Mouse (Mus musculus) midbrain, embryonic 15.5 days (tissue): ENCODE measurements at regions not wholly inside any gene's neighbourhood (a gene's known extent, or its start where the extent isn't known, plus 50 kb on each side); places are given as distances from the start of the nearest gene placed in this dataset.

Experiments
- ATAC-seq: fragments of 200-750 bp; cut with Nextera tagmentation; replicated peaks from 2 replicates; pipeline ENCODE4 v1.8.0; 2017; ENCODE audit warnings: moderate TSS enrichment
- H3K27ac ChIP-seq: fragments of 300-500 bp; sonication (generic); 2 replicates; pipeline ENCODE4 v1.5.1; 2015; ENCODE audit warnings: mild to moderate bottlenecking, inconsistent platforms
- H3K27me3 ChIP-seq: fragments of 300-500 bp; sonication (generic); replicated peaks from 2 replicates; pipeline ENCODE4 v1.6.1; 2015; ENCODE audit warnings: inconsistent platforms
- H3K36me3 ChIP-seq: fragments of 300-500 bp; sonication (generic); replicated peaks from 2 replicates; pipeline ENCODE4 v1.6.1; 2015; ENCODE audit warnings: inconsistent platforms
- H3K4me1 ChIP-seq: fragments of 300-500 bp; sonication (generic); 2 replicates; pipeline ENCODE4 v1.6.1; 2015; ENCODE audit warnings: inconsistent platforms
- H3K4me2 ChIP-seq: fragments of 300-500 bp; sonication (generic); 2 replicates; pipeline ENCODE4 v1.6.1; 2015; ENCODE audit warnings: inconsistent platforms, mild to moderate bottlenecking, moderate library complexity
- H3K4me3 ChIP-seq: fragments of 300-500 bp; sonication (generic); 2 replicates; pipeline ENCODE4 v1.5.1; 2015; ENCODE audit warnings: mild to moderate bottlenecking, inconsistent platforms
- H3K9ac ChIP-seq: fragments of 300-500 bp; sonication (generic); 2 replicates; pipeline ENCODE4 v1.6.1; 2015; ENCODE audit warnings: mild to moderate bottlenecking, inconsistent platforms
- H3K9me3 ChIP-seq: fragments of 300-500 bp; sonication (generic); 2 replicates; pipeline ENCODE4 v1.6.1; 2016; ENCODE audit warnings: inconsistent platforms
- WGBS: fragments of 180-500 bp; shearing (Covaris S2); methylation state at CpG from one replicate; pipeline ENCODE4 v1.1.7; 2015; ENCODE audit warnings: mixed read lengths; 5-methylcytosine and 5-hydroxymethylcytosine counted together

- no peaks in the 10 kb centered on the region for H3K36me3 ChIP-seq
- H3K27me3 ChIP-seq, result 0 out of 2 replicates have a peak, but pooled peaks cover 6% of the 10 kb centered on the region
- H3K9ac ChIP-seq, result no peak overlapping the region
- H3K4me3 ChIP-seq, result no peak overlapping the region
- H3K27ac ChIP-seq, result no peak overlapping the region
- 89% methylated on average over 7 of the region's 7 CpGs for WGBS
- no peak overlapping the region for H3K4me2 ChIP-seq
- no peak for ATAC-seq
- no peaks in the 10 kb centered on the region for H3K9me3 ChIP-seq
- H3K4me1 ChIP-seq, result peaks cover 13% of the 10 kb centered on the region
Measured at GRCm38 (mm10) chr1:119301931-119302330, 120.1 kb downstream of the Inhbb start.

DNA sequence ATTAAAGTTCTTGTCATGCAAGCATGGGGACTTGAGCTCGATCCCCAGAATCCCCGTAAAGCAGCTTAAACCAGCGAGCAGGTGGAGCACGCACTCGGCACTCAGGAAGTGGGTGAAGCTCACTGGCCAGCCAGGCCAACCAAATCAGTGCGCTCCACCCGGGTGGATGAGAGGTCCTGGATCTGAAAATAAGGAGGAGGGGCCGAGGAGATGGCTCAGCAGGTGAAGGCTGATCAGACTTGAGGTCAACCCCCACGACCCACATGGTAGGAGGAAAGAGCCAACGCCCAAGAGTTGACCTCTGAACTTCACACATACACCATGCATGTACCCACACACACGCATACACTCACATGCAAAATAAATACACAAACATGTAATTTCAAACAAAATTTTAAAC is 120.8 kb downstream of the Inhbb start:
- H3K9me3 ChIP-seq, result no peaks in the 10 kb centered on the region
- no peak overlapping the region for H3K27ac ChIP-seq
- peaks cover 13% of the 10 kb centered on the region for H3K4me1 ChIP-seq
- 85% methylated on average over 11 of the region's 11 CpGs for WGBS
- H3K4me2 ChIP-seq, result no peak overlapping the region
- ATAC-seq, result no peak
- no peak overlapping the region for H3K4me3 ChIP-seq
- no peaks in the 10 kb centered on the region for H3K36me3 ChIP-seq
- H3K9ac ChIP-seq, result no peak overlapping the region
- H3K27me3 ChIP-seq, result 0 out of 2 replicates have a peak, but pooled peaks cover 3% of the 10 kb centered on the region

DNA sequence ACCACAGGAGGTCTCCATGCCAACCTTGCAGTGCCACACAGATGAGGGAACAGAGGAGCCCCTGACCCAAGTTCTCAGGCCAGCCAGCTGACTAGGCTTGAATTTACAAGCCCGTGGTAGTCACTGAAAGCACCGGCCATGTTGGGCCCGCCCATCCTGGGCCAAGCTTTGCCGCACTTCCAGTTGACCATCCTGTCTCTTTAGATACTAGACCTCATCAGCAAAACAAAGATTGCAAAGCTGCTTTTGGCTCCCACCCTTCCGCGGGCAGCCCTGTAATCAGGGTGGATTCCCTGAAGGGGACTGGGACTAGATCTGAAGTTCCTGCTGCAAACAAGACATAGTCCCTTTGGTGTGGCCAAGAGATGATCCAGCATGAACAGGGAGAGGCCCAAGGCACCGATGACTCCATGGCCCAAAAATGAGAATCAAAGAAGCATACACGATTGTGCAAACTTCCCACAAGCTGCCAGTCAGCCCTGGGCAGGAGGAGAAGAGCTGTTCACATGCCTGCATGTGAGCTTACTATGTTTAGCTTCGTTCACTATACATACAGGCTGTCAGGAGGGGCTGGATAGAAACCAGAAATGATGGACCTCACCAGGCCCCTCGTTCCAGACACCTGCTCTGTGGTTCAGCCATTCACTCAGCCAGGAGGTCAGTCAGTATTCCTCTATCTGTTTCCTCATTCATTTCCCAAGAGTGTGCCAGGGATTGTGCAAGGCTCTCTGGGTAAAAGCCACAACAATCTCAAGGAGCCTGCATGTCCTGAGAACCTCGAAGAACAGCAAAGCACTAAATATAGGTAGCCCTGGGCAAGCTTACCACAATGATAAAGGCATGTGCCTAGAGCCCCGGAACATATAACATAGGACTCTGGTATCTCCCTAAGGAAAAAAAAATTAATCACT is 122.0 kb downstream of the Inhbb start:
- no peak for ATAC-seq
- Histone ChIP-seq H3K27ac (no peak overlapping the region), H3K27me3 (0 out of 2 replicates have a peak, but pooled peaks cover 3% of the 10 kb centered on the region), H3K4me3 (no peak overlapping the region), H3K4me2 (no peak overlapping the region), H3K36me3 (no peaks in the 10 kb centered on the region), H3K4me1 (peaks cover 8% of the 10 kb centered on the region), H3K9ac (no peak overlapping the region), H3K9me3 (no peaks in the 10 kb centered on the region)
- WGBS, result 79% methylated on average over 12 of the region's 12 CpGs

DNA sequence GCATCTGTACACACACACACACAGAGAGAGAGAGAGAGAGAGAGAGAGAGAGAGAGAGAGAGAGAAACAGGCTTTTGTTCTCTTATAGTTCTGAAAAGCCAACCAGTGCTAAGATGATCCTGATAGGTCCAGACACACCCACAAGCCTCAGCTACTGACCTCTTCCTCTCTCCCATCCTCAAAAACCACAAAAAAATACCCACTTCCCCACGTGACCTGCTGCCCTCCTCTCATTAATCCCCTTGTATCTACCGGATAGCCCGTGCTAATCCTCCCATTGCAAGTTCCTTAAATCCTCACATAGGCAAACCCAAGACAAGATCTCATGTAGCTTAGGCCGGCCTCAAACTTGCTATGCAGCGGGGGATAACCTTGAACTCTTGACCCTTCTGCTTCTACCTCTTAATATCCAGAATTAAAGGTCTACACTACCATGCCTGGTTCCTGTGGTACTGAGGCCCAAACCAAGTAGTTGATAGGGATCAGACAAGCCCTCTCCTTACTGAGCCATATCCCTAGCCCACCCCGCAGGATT is 123.3 kb downstream of the Inhbb start:
- no peak overlapping the region for H3K4me3 ChIP-seq
- H3K9me3 ChIP-seq, result no peaks in the 10 kb centered on the region
- WGBS, result 31% methylated on average over 6 of the region's 6 CpGs
- H3K4me2 ChIP-seq, result no peak overlapping the region
- no peaks in the 10 kb centered on the region for H3K36me3 ChIP-seq
- H3K27me3 ChIP-seq, result 0 out of 2 replicates have a peak, but pooled peaks cover 3% of the 10 kb centered on the region
- no peak for ATAC-seq
- H3K27ac ChIP-seq, result no peak overlapping the region
- no peak overlapping the region for H3K9ac ChIP-seq
- H3K4me1 ChIP-seq, result no peaks in the 10 kb centered on the region

DNA sequence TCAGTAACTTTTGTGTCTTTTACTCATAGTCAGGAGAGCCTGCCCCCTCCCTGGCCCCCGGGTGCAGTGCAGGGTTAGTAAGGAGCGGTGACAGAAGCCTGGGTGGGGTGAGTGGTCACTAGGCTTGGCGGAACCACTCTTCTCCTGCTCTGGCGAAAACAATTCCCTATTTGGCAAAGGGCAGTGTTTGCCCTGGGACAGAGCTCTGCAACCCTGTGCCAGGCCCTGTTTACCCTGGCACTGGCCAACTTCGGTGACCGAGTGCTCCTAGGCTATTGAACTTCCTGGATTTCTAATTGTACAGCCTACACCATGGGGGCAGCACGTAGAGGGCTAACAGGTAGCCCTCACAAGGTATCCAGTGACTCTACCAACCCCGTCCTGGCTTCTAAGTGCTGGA is 126.9 kb downstream of the Inhbb start:
- no peak overlapping the region for H3K9ac ChIP-seq
- H3K9me3 ChIP-seq, result no peaks in the 10 kb centered on the region
- H3K27ac ChIP-seq, result no peak overlapping the region
- H3K4me3 ChIP-seq, result no peak overlapping the region
- ATAC-seq, result no peak
- H3K4me1 ChIP-seq, result no peaks in the 10 kb centered on the region
- no peaks in the 10 kb centered on the region for H3K36me3 ChIP-seq
- no peaks in the 10 kb centered on the region for H3K27me3 ChIP-seq
- WGBS, result 82% methylated on average over 8 of the region's 8 CpGs
- H3K4me2 ChIP-seq, result no peak overlapping the region

DNA sequence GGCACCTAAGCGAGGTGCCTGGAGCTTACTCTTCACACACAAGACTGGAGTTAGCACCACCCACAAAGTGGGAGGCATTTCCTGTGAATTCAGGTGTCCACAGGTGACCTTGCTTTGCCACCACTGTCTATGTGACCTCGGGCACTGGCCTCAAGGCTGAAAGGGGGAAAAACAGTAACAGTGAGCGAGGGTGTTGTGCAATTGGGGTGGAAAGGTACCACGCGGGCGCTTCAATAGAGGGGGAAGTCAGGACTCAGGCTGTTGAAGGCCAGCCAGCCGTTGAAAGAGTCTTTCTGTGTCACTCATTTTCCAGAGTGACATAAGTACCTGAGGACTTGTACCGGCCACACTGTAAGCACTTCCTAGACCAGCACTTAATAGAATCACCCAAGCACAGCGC is 128.2 kb downstream of the Inhbb start:
- Histone ChIP-seq H3K27ac (no peak overlapping the region), H3K36me3 (no peaks in the 10 kb centered on the region), H3K4me3 (no peak overlapping the region), H3K27me3 (no peaks in the 10 kb centered on the region), H3K9me3 (no peaks in the 10 kb centered on the region), H3K9ac (no peak overlapping the region), H3K4me1 (no peaks in the 10 kb centered on the region), H3K4me2 (no peak overlapping the region)
- WGBS, result 89% methylated on average over 9 of the region's 9 CpGs
- no peak for ATAC-seq

DNA sequence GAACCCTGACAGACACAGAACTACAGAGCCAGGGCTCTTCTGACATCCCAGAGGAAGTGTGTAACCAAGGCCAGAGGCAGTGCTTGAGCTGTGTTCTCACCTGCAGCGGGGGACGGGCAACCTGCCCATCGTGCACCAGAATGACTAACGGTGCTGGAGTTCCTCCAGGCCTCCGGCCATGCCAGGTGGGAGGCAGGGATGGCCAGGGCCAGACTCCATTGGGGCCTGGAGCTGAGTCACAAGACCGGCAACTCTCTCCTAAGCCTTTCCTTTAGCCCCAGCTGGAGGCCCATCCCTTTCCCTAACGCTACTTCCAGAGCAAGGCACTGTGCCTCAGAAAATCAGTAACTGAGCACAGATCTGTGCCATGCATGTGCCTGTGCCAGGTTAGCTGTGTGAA is 129.8 kb downstream of the Inhbb start:
- H3K27ac ChIP-seq, result no peak overlapping the region
- no peaks in the 10 kb centered on the region for H3K36me3 ChIP-seq
- H3K9ac ChIP-seq, result no peak overlapping the region
- no peak overlapping the region for H3K4me2 ChIP-seq
- no peak overlapping the region for H3K4me3 ChIP-seq
- no peaks in the 10 kb centered on the region for H3K4me1 ChIP-seq
- H3K9me3 ChIP-seq, result no peaks in the 10 kb centered on the region
- H3K27me3 ChIP-seq, result no peaks in the 10 kb centered on the region
- no peak for ATAC-seq
- 69% methylated on average over 7 of the region's 7 CpGs for WGBS

DNA sequence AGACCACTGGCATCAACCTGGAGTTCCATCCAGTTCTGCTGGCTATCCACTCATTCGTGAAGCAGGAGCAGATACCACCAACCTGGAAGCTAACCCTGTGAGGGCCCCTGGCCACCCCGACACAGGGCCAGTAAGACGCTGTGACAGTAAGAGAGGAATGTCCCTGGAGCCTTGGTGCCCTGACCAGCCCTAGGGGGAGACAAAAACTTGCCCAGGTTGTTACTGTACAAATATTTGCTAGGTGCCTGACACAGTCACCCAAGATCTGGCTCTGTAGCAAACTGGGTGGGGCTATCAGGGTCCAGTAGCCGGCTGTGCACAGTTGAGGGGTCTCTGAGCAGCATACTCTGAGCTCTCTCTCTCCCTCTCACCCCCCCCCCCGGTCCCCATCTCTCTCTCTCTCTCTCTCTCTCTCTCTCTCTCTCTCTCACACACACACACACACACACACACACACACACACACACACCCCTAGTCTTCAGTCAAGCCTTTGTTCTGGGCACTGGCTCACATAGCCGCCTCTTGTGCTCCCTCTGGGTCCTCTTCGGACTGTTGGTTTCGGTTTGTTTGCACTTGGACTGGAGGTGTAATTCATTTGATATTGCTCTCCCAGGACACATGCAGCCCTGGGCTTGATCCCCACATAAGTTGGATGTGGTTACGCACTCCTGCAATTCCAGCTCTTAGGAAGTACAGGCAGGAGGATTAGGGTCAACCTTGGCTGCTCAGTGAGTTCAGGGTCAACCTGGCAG is 131.7 kb downstream of the Inhbb start:
- Histone ChIP-seq H3K9ac (no peak overlapping the region), H3K27me3 (no peaks in the 10 kb centered on the region), H3K27ac (no peak overlapping the region), H3K4me3 (no peak overlapping the region), H3K4me1 (no peaks in the 10 kb centered on the region), H3K36me3 (no peaks in the 10 kb centered on the region), H3K4me2 (no peak overlapping the region), H3K9me3 (no peaks in the 10 kb centered on the region)
- ATAC-seq, result no peak
- 74% methylated on average over 9 of the region's 9 CpGs for WGBS

DNA sequence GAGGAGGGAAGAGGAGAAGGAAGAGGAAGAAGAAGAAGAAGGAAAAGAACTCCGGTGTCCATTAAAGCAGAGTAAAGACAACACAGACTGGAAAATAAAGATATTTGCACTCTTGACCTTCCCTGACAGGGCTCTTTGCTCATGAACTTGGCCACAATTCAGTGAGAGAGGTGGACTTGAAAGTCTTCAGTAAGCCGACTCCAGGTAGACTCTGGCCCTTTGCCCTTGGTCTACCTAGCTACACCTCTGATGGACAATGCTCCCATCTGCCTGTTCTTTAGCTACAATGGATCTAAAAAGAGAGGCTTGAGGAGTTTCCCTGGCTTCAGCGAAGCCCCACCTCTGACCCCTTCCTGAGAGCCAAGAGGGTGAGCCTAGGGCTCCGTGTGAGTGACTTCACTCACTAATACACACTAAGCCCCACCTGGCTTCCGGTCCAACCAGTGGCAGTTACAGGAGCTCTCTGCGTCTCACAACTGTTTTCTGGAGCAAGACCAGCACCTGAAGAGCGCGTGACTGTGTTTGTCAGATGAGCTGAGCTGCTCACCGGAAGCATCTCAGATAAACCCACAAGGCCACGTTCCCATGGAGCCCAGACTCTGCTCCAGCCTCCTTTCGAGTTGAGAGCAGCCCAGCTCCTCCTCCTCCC is 132.4 kb downstream of the Inhbb start:
- Histone ChIP-seq H3K4me2 (no peak overlapping the region), H3K36me3 (no peaks in the 10 kb centered on the region), H3K9me3 (no peaks in the 10 kb centered on the region), H3K4me1 (no peaks in the 10 kb centered on the region), H3K27me3 (no peaks in the 10 kb centered on the region), H3K4me3 (no peak overlapping the region), H3K9ac (no peak overlapping the region), H3K27ac (no peak overlapping the region)
- no peak for ATAC-seq
- WGBS, result 87% methylated on average over 11 of the region's 11 CpGs

GRCm38 (mm10) chr1:119282416-119282815 is 139.6 kb downstream of the Inhbb start:
- Histone ChIP-seq H3K9ac (no peak overlapping the region), H3K4me2 (no peak overlapping the region), H3K9me3 (no peaks in the 10 kb centered on the region), H3K27ac (no peak overlapping the region), H3K36me3 (no peaks in the 10 kb centered on the region), H3K27me3 (no peaks in the 10 kb centered on the region), H3K4me3 (no peak overlapping the region), H3K4me1 (no peaks in the 10 kb centered on the region)
- WGBS, result 90% methylated on average over 1 of the region's 1 CpGs
- ATAC-seq, result no peak

DNA sequence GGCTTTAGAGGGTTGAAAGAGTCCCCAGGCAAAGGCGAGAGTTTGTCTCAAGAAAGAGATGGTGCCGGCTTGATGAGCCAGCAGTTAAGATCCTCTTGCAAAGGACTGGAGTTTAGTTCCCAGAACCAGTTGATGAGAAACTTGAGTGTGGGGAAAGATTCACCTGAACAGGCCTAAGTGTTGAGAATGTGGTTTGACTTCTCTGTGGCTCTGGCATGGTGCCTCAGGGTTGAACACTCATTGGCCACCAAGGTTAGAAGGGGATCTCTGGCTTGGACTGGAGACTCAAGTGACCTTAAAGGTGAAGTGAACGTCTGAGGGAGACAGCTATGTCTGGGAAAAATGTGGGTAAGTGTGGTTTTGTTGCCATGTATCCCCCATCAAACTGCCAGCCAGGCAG is 142.8 kb downstream of the Inhbb start:
- Histone ChIP-seq H3K9me3 (no peaks in the 10 kb centered on the region), H3K4me3 (no peak overlapping the region), H3K4me1 (no peaks in the 10 kb centered on the region), H3K27ac (no peak overlapping the region), H3K27me3 (no peaks in the 10 kb centered on the region), H3K4me2 (no peak overlapping the region), H3K9ac (no peak overlapping the region), H3K36me3 (no peaks in the 10 kb centered on the region)
- no peak for ATAC-seq
- WGBS, result 77% methylated on average over 3 of the region's 3 CpGs

DNA sequence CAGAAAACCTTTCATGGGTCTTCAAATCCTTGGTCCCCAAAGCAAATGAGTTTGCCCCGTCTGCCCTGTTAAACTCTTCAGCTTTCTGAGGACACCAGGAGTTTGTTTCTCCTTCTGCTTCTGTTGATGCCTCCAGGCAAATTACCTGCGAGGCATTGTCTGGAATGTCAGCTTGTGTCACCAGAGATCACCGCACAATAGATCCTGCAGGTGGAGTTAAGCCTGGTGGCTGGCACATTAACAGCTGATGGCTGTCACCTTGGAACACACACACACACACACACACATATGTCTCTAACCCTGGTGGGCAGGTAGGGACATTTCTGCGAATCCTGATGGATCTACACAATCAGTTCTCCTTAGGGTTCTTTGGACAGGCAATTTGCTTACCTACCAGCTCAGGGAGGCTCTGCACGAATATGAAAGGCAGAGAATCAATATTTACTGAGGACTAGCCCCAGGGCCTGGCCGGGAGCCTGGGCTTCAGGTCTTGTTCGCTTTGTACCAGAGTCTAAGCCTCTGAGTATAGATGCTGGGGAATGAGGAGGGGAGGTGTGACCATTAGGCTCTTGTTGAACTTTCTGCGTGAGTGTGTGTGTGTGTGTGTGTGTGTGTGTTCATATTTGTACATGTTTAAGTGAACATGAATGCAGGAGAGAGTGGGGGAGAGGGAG is 143.4 kb downstream of the Inhbb start:
- no peaks in the 10 kb centered on the region for H3K27me3 ChIP-seq
- no peaks in the 10 kb centered on the region for H3K4me1 ChIP-seq
- ATAC-seq, result no peak
- no peaks in the 10 kb centered on the region for H3K9me3 ChIP-seq
- no peaks in the 10 kb centered on the region for H3K36me3 ChIP-seq
- H3K4me2 ChIP-seq, result no peak overlapping the region
- H3K4me3 ChIP-seq, result no peak overlapping the region
- no peak overlapping the region for H3K27ac ChIP-seq
- no peak overlapping the region for H3K9ac ChIP-seq
- WGBS, result 76% methylated on average over 8 of the region's 8 CpGs
